9 mouse cellular contexts compared by ENCODE assay signal in the genomic region with DNA sequence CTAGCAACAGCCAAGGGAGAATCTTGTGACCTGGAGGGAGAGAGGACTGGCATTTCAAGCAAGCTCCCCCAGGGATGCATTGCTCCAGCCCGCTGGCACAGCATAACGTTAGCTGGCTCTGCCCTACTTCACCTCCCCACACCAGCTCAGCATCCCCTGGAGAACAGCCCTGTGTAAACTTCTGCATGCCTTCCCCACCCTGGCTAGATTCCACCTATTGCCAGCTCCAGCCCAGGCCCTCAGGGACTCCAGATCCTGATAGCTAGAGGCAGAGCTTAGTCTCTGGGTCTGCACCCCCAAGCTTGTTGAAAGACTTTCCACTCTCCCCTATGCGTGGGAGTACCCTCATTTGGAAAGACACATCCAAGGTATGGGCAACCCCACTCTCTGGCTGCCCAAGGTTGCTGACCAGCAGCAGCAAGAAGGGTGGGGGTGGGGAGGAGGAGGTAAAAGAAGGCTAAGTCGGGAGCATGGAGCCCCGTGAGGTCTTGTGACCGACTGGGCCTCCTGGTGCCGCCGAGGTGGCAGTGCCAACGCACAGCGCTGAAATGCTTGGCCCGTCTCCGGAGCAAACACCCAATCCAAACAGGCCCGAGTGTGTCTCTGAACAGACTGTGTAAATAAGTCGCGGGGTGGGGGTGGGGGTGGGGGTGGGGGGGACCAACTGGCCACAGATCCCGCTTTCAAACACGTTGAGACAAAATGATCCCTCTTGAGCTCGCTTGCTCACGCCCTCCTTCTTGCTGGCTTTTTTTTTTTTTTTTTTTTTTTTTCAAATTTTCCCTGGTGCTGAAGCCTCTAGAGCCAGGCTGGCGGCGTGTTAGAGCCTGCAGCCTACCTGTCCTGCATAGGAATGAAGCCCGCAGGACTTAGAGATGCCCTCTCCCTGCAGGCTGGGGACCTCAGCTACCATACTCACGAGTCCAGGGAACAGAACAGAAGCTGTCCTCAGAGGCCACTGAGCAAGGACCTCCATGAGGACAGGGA.
DNase-seq lines count a peak whose midpoint lies in the region; ATAC-seq and TF ChIP-seq lines count a peak whose summit lies in the region.
"Had no signal": no experiment of that assay in that cellular context is flagged by ENCODE, and none has a peak within 500 bp of the region (broad histone marks: within the 10 kb centered on the region; RNA-seq: fewer than 3 reads in every experiment).

No protein-coding gene starts in this region.

- 65% methylated on average over 23 of the region's 23 CpGs for WGBS in liver, embryonic 11.5 days
- WGBS in stomach, embryonic 15.5 days, result 55% methylated on average over 23 of the region's 23 CpGs
- WGBS in thymus, adult 2 months, result 92% methylated on average over 23 of the region's 23 CpGs

- H3K9ac ChIP-seq in liver, embryonic 11.5 days (ENCODE audit: low read depth, low read length), result no peak overlapping the region
- H3K9ac ChIP-seq in stomach, embryonic 15.5 days, result no peak overlapping the region

- H3K9me3 ChIP-seq in liver, embryonic 11.5 days (ENCODE audit: control insufficient read depth, low read length), result no peaks in the 10 kb centered on the region
- H3K9me3 ChIP-seq in stomach, embryonic 15.5 days, result no peaks in the 10 kb centered on the region

- no peak overlapping the region for H3K4me3 ChIP-seq in liver, embryonic 11.5 days (ENCODE audit: low read depth, low read length)
- no peak overlapping the region for H3K4me3 ChIP-seq in stomach, embryonic 15.5 days (replicated peaks)
- no peak overlapping the region for H3K4me3 ChIP-seq in thymus, adult 2 months (ENCODE audit: control insufficient read depth, insufficient read depth, low read length)

- no peak for ATAC-seq in liver, embryonic 11.5 days (replicated peaks; ENCODE audit: low FRiP score)
- ATAC-seq in stomach, embryonic 15.5 days (ENCODE audit: insufficient read depth, low FRiP score, low read depth), result peak; percentile 67

- no peaks in the 10 kb centered on the region for H3K4me1 ChIP-seq in liver, embryonic 11.5 days (replicated peaks; ENCODE audit: control insufficient read depth, insufficient read depth, low read length)
- peaks cover 18% of the 10 kb centered on the region for H3K4me1 ChIP-seq in stomach, embryonic 15.5 days
- no peaks in the 10 kb centered on the region for H3K4me1 ChIP-seq in thymus, adult 2 months (replicated peaks; ENCODE audit: control insufficient read depth, insufficient read depth, low read length)

- H3K27ac ChIP-seq in liver, embryonic 11.5 days (ENCODE audit: low read depth, low read length), result no peak overlapping the region
- peak overlapping the region; percentile 75 for H3K27ac ChIP-seq in stomach, embryonic 15.5 days
- H3K27ac ChIP-seq in thymus, adult 2 months (ENCODE audit: control insufficient read depth, insufficient read depth, low read length), result no peak overlapping the region
- H3K27ac ChIP-seq: kidney, postnatal 0 days had no signal

- DNase-seq in cerebellum, adult 11-12 months, result peak; percentile 63
- DNase-seq in cerebellum, adult 11 months, result no peak
- DNase-seq in urinary bladder, postnatal 14 days (ENCODE audit: low spot score), result peak; percentile 64
- DNase-seq in urinary bladder, postnatal 10 days (ENCODE audit: low spot score), result no peak
- DNase-seq in liver, embryonic 11.5 days (ENCODE audit: low spot score), result no peak
- DNase-seq in thymus, adult 2 months, result no peak
- no peak for DNase-seq in thymus, postnatal 0 days (ENCODE audit: low spot score)

- H3K36me3 ChIP-seq in liver, embryonic 11.5 days (ENCODE audit: control insufficient read depth, insufficient read depth, low read length), result no peaks in the 10 kb centered on the region
- no peaks in the 10 kb centered on the region for H3K36me3 ChIP-seq in stomach, embryonic 15.5 days
- H3K36me3 ChIP-seq in thymus, adult 2 months (ENCODE audit: control insufficient read depth, insufficient read depth, low read length), result no peaks in the 10 kb centered on the region

- no peak for TF ChIP-seq POLR2A in thymus, adult 2 months (IDR thresholded peaks at IDR 0.05; ENCODE audit: control insufficient read depth, extremely low read depth, insufficient read depth, low read length, poor library complexity)

- H3K4me2 ChIP-seq in liver, embryonic 11.5 days, result peak overlapping the region; percentile 32; the same call in 1 of the 2 replicates
- H3K4me2 ChIP-seq in stomach, embryonic 15.5 days, result peak overlapping the region; percentile 33; the same call in 1 of the 2 replicates

- no peaks in the 10 kb centered on the region for H3K27me3 ChIP-seq in liver, embryonic 11.5 days (replicated peaks; ENCODE audit: control insufficient read depth, insufficient read depth, low read length)
- no peaks in the 10 kb centered on the region for H3K27me3 ChIP-seq in stomach, embryonic 15.5 days (replicated peaks)
- H3K27me3 ChIP-seq in thymus, adult 2 months (ENCODE audit: control insufficient read depth, insufficient read depth, low read length), result no peaks in the 10 kb centered on the region

- no peak for TF ChIP-seq CTCF in thymus, adult 2 months (IDR thresholded peaks at IDR 0.05; ENCODE audit: borderline replicate concordance, control insufficient read depth, extremely low read depth, insufficient read depth, low read length, poor library complexity)

Comparison
In these comparisons a context has a peak if more than half of its experiments do, and no peak if none do; other contexts are left out.
1. DNase-seq: peak in cerebellum, adult 11-12 months (single experiment) and urinary bladder, postnatal 14 days (single experiment); none in cerebellum, adult 11 months (single experiment), urinary bladder, postnatal 10 days (single experiment), liver, embryonic 11.5 days (single experiment), thymus, adult 2 months (single experiment) and thymus, postnatal 0 days (single experiment).